Mouse (Mus musculus) neural tube, embryonic 15.5 days (tissue): ENCODE measurements around the gene Gm17190. TPM values are rescaled to one million over a fixed set of nuclear protein-coding genes. Genes with fewer than 3 reads are reported as not detected.
A peak's percentile ranks its signal among the peaks of the same experiment; 100 is the strongest.
"Not testable (repeated sequence)": the region's sequence is repeated elsewhere in the genome, so short reads cannot be mapped to it uniquely, and the experiment has no call there.

Experiments used
- ATAC-seq: fragments of 200-750 bp; cut with Nextera tagmentation; 2 replicates; pipeline ENCODE4 v1.8.0; 2017; ENCODE audit warnings: mild to moderate bottlenecking, moderate TSS enrichment, moderate library complexity; ENCODE audit not compliant: low FRiP score
- H3K27ac ChIP-seq: fragments of 300-500 bp; sonication (generic); replicated peaks from 2 replicates; pipeline ENCODE4 v1.5.1; 2015; ENCODE audit warnings: mild to moderate bottlenecking, inconsistent platforms
- H3K27me3 ChIP-seq: fragments of 300-500 bp; sonication (generic); replicated peaks from 2 replicates; pipeline ENCODE4 v1.6.1; 2015; ENCODE audit warnings: inconsistent platforms
- H3K36me3 ChIP-seq: fragments of 300-500 bp; sonication (generic); 2 replicates; pipeline ENCODE4 v1.6.1; 2015; ENCODE audit warnings: inconsistent platforms
- H3K4me1 ChIP-seq: fragments of 300-500 bp; sonication (generic); 2 replicates; pipeline ENCODE4 v1.6.1; 2015; ENCODE audit warnings: inconsistent platforms
- H3K4me2 ChIP-seq: fragments of 300-500 bp; sonication (generic); 2 replicates; pipeline ENCODE4 v1.6.1; 2015; ENCODE audit warnings: inconsistent platforms, mild to moderate bottlenecking, moderate library complexity
- H3K4me3 ChIP-seq: fragments of 300-500 bp; sonication (generic); replicated peaks from 2 replicates; pipeline ENCODE4 v1.5.1; 2015; ENCODE audit warnings: mild to moderate bottlenecking, inconsistent platforms
- H3K9ac ChIP-seq: fragments of 300-500 bp; sonication (generic); replicated peaks from 2 replicates; pipeline ENCODE4 v1.6.1; 2015; ENCODE audit warnings: mild to moderate bottlenecking, inconsistent platforms
- H3K9me3 ChIP-seq: fragments of 300-500 bp; sonication (generic); replicated peaks from 2 replicates; pipeline ENCODE4 v1.6.1; 2016; ENCODE audit warnings: inconsistent platforms
- WGBS: fragments of 180-500 bp; shearing (Covaris S2); methylation state at CpG from one replicate; pipeline ENCODE4 v1.1.7; 2015; ENCODE audit warnings: mixed read lengths; 5-methylcytosine and 5-hydroxymethylcytosine counted together
- polyA plus RNA-seq: library from polyadenylated mRNA; unstranded; fragments of >200 nt; fragmentation: Nextera tagmentation; extraction: Ambion mirVana; gene quantifications from 2 replicates; pipeline ENCODE4 v1.2.1, GENCODE M21; 2015

The Gm17190 gene
- 0.22 and 0.52 TPM in 2 replicates for polyA plus RNA-seq

DNA sequence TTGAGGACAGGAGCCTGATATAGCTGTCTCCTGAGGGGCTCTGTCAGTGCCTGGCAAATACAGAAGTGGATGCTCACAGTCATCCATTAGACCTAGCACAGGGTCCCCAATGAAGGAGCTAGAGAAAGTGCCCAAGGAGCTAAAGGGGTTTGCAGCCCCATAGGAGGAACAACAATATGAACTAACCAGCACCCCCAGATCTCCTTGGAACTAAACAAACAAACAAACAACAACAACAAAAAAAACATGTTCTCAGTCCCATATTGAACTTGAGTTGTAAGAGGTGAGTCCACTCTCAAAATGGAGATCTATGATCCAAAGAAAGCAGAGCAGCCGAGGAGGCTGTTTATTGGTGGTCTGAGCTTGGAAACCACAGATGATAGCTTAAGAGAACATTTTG, at the start of gene Gm17190:
Gene Gm17190 (plus strand): TSS at position 301 of the 400 bp plus-strand sequence.
- H3K36me3 ChIP-seq, H3K9me3 ChIP-seq, H3K9ac ChIP-seq, ATAC-seq, H3K4me2 ChIP-seq, H3K4me1 ChIP-seq, H3K4me3 ChIP-seq, H3K27ac ChIP-seq, H3K27me3 ChIP-seq: not testable (repeated sequence)
- WGBS, result 98% methylated on average over 1 of the region's 1 CpGs

DNA sequence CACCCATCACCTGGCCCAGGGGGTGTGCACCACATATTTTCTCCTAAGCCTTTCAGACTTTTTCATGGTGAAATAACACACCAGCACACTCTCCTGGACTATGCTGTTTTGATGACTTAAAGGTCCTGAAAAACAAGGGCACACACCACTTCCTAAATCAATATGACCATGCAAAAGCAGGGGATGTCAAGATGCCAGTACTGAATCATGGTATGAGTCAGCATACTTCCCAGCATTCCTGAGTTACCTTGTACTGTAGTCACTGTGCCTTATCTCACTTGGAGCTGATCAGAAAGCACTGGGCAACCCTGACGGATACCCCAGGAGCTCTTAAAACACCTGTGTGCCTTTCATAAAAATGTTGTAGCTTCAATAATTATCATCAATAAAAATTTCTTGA, 42.3 kb upstream of the Gm17190 start:
- Histone ChIP-seq H3K4me2 (no peak overlapping the region), H3K9ac (no peak overlapping the region), H3K36me3 (no peaks in the 10 kb centered on the region), H3K4me1 (no peaks in the 10 kb centered on the region), H3K9me3 (no peaks in the 10 kb centered on the region), H3K27ac (no peak overlapping the region), H3K4me3 (no peak overlapping the region), H3K27me3 (no peaks in the 10 kb centered on the region)
- no peak for ATAC-seq
- WGBS, result 89% methylated on average over 1 of the region's 1 CpGs

DNA sequence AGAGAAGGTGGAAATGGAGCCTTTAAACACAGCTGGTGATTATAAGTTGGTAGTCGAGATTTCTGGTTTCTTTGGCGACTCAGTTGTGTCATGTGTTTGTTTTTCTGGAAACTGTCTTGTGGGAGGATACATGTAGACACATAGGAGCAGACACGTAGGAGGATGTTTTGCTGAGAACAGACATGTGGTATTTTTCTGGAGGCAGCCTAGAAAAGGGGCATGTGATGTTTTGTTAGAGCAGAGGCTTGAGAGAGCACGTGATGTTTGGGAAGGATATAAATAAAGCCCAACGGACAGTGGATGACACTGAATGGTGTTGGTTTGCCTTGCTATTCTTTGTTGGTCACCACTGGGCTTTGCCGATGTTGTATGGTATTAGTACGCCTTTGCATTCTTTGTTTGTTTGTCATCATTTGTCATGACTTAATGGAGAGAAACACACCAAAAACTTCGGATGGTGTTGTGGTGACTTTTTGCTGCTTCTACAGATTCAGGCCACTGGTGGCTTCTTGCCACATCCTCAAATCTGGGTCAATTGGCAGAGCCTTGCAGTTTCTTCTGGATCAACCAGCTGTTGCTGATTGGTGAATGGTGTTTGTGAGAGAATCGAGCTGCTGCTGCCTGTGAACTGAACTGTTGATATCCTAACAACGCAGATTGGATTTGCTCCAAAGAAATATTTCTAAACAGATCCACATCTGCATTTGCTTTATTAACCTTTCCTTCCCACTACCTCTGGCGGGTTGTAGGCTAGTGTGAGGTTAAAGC, 41.4 kb upstream of the Gm17190 start:
- Histone ChIP-seq H3K27me3 (no peaks in the 10 kb centered on the region), H3K9ac (no peak overlapping the region), H3K4me3 (no peak overlapping the region), H3K4me1 (no peaks in the 10 kb centered on the region), H3K9me3 (no peaks in the 10 kb centered on the region), H3K27ac (no peak overlapping the region), H3K36me3 (no peaks in the 10 kb centered on the region), H3K4me2 (no peak overlapping the region)
- no peak for ATAC-seq
- WGBS, result 79% methylated on average over 11 of the region's 11 CpGs

DNA sequence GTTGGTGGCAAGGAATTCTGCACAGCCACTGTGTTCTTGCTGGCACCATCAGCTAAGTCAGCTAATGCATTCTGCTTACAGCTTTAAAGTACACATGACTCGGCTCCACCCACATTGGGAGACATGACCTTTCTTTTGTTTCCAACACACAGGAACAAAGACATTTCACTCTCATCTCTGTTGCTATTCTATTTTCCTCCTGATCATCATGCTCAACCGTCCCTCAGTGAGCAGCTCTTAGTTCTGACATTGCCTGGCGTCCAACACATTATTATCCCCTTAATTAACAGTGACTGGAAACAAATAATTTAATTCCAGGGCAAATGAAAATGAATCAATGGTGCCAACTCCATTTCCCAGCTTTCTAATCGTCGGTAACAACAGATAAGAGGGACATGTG, 36.5 kb upstream of the Gm17190 start:
- no peak overlapping the region for H3K4me2 ChIP-seq
- 33% methylated on average over 5 of the region's 5 CpGs for WGBS
- ATAC-seq, result no peak
- no peak overlapping the region for H3K9ac ChIP-seq
- no peaks in the 10 kb centered on the region for H3K27me3 ChIP-seq
- no peak overlapping the region for H3K27ac ChIP-seq
- H3K4me3 ChIP-seq, result no peak overlapping the region
- no peaks in the 10 kb centered on the region for H3K4me1 ChIP-seq
- no peaks in the 10 kb centered on the region for H3K9me3 ChIP-seq
- 0 out of 2 replicates have a peak, but pooled peaks cover 2% of the 10 kb centered on the region for H3K36me3 ChIP-seq

DNA sequence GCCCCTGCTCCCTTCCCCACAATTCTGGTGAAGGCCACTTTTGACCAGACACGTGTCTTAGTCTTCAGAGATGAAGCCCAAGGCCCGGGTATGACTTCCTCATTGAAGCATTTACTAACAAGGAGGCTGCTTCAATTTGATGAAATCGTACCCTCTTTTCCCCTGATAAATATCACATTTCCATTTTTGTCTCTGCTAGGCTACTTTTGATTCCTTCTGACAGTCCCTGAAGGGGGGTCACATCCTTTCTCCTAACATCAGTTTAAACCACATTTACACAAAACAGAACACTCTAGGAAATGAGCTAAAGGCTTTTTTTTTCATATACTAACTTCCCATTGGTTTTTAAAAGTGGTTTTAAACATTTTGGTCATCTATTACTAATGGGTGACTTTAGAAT, 29.1 kb upstream of the Gm17190 start:
- Histone ChIP-seq H3K4me2 (no peak overlapping the region), H3K27me3 (no peaks in the 10 kb centered on the region), H3K9ac (no peak overlapping the region), H3K4me1 (no peaks in the 10 kb centered on the region), H3K27ac (no peak overlapping the region), H3K36me3 (0 out of 2 replicates have a peak, but pooled peaks cover 2% of the 10 kb centered on the region), H3K4me3 (no peak overlapping the region), H3K9me3 (no peaks in the 10 kb centered on the region)
- 86% methylated on average over 3 of the region's 3 CpGs for WGBS
- no peak for ATAC-seq

DNA sequence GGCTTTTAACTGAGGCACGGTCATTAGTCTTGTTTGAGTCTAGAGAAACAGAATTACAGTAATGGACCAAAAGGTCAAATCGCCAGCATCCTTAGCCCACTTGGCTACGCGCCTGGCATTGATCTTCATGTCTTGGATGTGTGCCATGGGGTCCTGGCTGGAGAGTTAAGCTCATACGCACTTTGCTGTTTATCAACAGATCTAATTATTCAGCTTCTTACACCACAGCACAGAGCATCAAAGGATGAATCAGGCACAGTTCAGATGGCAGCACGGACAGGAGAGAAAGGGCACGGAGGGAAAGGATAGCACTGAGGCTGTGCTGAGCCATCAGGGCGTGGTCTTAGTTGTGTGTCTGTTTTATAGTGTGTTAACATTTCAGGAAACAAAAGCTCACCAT, 8.3 kb upstream of the Gm17190 start:
- Histone ChIP-seq H3K27ac (no peak overlapping the region), H3K9me3 (no peaks in the 10 kb centered on the region), H3K27me3 (no peaks in the 10 kb centered on the region), H3K4me3 (no peak overlapping the region), H3K4me2 (no peak overlapping the region), H3K9ac (no peak overlapping the region), H3K36me3 (no peaks in the 10 kb centered on the region), H3K4me1 (peaks cover 10% of the 10 kb centered on the region)
- 36% methylated on average over 8 of the region's 8 CpGs for WGBS
- no peak for ATAC-seq

DNA sequence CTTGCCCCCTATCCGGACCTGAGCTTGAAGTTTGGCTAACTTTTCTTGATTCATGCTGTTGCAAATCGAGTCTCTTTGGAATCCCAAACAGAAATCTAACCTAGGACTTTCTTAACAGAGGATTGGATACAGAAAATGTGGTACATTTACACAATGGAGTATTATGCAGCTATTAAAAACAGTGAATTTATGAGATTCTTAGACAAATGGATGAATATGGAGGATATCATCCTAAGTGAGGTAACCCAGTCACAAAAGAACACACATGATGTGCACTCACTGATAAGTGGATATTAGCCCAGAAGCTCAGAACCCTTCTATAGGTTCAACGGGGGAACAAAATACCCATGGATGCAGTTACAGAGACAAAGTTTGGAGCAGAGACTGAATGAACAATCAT, 578 bp upstream of the Gm17190 start, which contains the start of gene Gm20075:
Gene Gm20075 (minus strand): TSS at position 101 of the 400 bp plus-strand sequence.
- 88% methylated on average over 3 of the region's 3 CpGs for WGBS
- not testable (repeated sequence) for H3K9ac ChIP-seq, ATAC-seq

DNA sequence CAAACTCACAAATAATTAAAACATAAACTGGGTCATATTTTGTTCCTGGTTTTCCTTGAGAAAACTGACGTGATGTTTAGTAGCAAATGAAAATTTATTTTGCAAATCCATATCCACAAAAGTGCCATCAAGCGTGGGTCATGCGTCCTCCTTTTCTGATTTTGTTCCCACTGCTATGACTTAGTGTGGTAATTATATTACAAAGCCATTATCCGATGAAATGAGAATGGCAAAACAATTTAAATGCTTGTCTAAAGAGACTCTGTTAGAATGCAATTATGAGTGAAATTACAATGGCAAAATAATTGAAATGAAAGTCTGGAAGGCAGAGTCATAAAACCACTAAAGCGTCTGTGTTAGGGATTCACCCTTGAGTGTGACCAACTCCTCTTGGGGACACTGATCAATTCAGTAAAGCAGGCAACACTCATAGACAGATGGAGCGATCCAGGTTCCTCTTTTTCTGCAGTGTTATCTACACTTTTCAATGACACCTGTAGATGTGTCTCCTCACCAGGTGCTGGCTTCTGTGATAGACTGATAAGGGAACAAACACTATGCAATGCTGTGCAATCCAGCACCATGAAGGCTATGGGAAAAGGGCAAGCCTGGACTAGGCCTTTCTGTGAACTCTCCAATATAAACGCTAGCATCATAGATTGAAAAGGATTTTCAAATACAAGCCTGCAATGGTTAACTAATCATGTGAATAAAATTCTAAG, 3.9 kb downstream of the Gm17190 start:
- WGBS, result 52% methylated on average over 7 of the region's 7 CpGs
- peak; percentile 59 for ATAC-seq
- H3K27ac ChIP-seq, result no peak overlapping the region
- H3K9me3 ChIP-seq, result no peaks in the 10 kb centered on the region
- no peak overlapping the region for H3K4me3 ChIP-seq
- no peak overlapping the region for H3K4me2 ChIP-seq
- peaks cover 8% of the 10 kb centered on the region for H3K4me1 ChIP-seq
- H3K36me3 ChIP-seq, result peaks cover 5% of the 10 kb centered on the region
- H3K9ac ChIP-seq, result no peak overlapping the region
- H3K27me3 ChIP-seq, result no peaks in the 10 kb centered on the region

More for the DNA sequence above, 578 bp upstream of the Gm17190 start, which contains the start of gene Gm20075:
- H3K4me1 ChIP-seq, H3K9me3 ChIP-seq, H3K27ac ChIP-seq, H3K36me3 ChIP-seq, H3K4me2 ChIP-seq, H3K27me3 ChIP-seq, H3K4me3 ChIP-seq: not testable (repeated sequence)

DNA sequence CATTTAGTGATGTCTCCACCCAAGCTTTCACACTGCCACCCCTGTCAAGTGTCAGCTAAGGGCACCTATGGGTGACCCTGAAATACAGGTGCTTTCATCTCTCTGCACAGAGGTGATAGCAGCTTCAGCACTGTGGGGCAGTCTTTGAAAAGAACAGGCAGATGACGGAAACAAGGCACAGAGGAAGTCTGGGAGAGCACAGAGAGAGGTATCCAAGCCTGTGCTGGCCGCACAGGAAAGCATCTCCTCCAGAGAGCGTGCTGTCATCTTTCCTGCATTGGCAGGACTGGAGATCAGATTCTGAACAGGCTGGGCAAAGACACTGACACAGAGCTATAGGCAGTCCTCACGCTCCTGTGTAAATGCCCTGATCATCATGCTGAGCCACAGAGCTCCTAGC, 9.1 kb downstream of the Gm17190 start:
- H3K27me3 ChIP-seq, result no peaks in the 10 kb centered on the region
- H3K9me3 ChIP-seq, result no peaks in the 10 kb centered on the region
- WGBS, result 72% methylated on average over 4 of the region's 4 CpGs
- no peak for ATAC-seq
- H3K4me1 ChIP-seq, result peaks cover 5% of the 10 kb centered on the region
- no peak overlapping the region for H3K9ac ChIP-seq
- no peak overlapping the region for H3K27ac ChIP-seq
- H3K36me3 ChIP-seq, result peaks cover 5% of the 10 kb centered on the region
- no peak overlapping the region for H3K4me2 ChIP-seq
- H3K4me3 ChIP-seq, result no peak overlapping the region

DNA sequence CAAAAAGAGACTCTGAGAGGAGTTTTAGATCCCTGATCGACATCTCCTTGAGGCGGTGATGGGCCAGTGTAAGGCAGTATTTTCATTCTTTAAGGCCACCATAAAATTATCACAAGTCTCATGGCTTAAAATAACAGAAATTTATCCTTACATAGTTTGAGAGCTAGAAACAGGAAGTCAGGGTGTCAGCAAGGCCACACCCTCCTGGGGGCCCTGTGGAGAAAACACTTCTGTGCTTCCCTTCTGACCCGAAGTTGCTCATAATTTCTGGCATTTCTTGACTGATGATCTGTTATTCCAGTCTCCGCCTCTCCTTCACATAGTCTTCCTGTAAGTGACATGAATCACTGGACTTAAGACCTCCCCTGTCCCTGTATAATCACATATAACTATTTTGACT, 24.5 kb downstream of the Gm17190 start:
- H3K4me3 ChIP-seq, result no peak overlapping the region
- ATAC-seq, result no peak
- no peak overlapping the region for H3K27ac ChIP-seq
- no peak overlapping the region for H3K9ac ChIP-seq
- no peaks in the 10 kb centered on the region for H3K27me3 ChIP-seq
- WGBS, result 89% methylated on average over 4 of the region's 4 CpGs
- H3K9me3 ChIP-seq, result no peaks in the 10 kb centered on the region
- H3K4me2 ChIP-seq, result no peak overlapping the region
- 0 out of 2 replicates have a peak, but pooled peaks cover 5% of the 10 kb centered on the region for H3K4me1 ChIP-seq
- no peaks in the 10 kb centered on the region for H3K36me3 ChIP-seq

DNA sequence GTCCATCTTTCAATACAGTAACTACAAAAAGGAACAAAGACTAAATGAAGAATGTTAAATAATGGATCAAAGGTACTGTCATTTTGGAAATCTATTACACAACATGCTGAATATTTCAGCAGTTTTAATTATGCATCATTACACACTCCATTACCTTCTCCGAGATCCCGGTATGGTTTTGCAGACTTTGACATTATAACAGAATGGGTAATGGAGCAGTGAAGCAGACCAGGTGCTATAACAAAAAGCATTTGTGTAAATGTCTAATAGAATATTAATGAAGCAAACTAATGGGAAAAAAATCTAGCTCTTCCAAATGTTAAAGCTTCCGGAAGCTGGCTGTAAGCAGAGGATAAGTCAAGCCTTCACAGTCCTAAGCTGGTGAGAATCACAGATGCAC, 28.9 kb downstream of the Gm17190 start:
- ATAC-seq, result no peak; the same call in 1 of the 2 replicates
- 25% methylated on average over 3 of the region's 3 CpGs for WGBS
- no peak overlapping the region for H3K9ac ChIP-seq
- H3K4me2 ChIP-seq, result no peak overlapping the region
- no peaks in the 10 kb centered on the region for H3K27me3 ChIP-seq
- H3K4me1 ChIP-seq, result 0 out of 2 replicates have a peak, but pooled peaks cover 8% of the 10 kb centered on the region
- no peak overlapping the region for H3K4me3 ChIP-seq
- H3K9me3 ChIP-seq, result no peaks in the 10 kb centered on the region
- no peaks in the 10 kb centered on the region for H3K36me3 ChIP-seq
- no peak overlapping the region for H3K27ac ChIP-seq

DNA sequence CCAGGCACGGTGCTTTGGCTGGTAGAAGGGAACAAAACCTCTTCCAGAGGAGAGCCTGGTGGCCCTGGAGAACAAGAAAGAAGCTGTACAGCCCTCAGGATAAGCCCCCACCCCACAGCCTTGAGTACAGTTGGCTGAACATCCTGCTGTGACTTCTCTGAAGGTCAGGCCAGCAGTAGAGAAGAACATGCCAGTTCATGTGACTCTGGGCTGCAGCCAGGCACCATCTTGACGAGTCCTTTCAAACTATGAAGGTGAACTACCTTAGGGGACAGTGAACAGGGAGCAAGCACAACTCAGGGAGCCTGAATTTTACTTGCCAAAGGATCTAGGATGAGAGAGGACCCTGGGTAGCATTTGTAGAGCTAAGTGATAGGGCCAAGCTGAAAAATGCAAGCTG, 30.9 kb downstream of the Gm17190 start:
- Histone ChIP-seq H3K36me3 (no peaks in the 10 kb centered on the region), H3K27me3 (no peaks in the 10 kb centered on the region), H3K9ac (no peak overlapping the region), H3K4me2 (no peak overlapping the region), H3K9me3 (no peaks in the 10 kb centered on the region), H3K27ac (no peak overlapping the region), H3K4me3 (no peak overlapping the region), H3K4me1 (0 out of 2 replicates have a peak, but pooled peaks cover 8% of the 10 kb centered on the region)
- ATAC-seq, result no peak
- 81% methylated on average over 2 of the region's 2 CpGs for WGBS
